Mouse (Mus musculus) myocyte (in vitro differentiated cells): ENCODE results near the gene Lgals4. TPM values are rescaled to one million over a fixed set of nuclear protein-coding genes. Genes with fewer than 3 reads are reported as not detected.
A peak's percentile ranks its signal among the peaks of the same experiment; 100 is the strongest.

Experiments
- H3K27me3 ChIP-seq: one replicate; pipeline ENCODE4 v1.6.1; 2011; ENCODE audit not compliant: control insufficient read depth, insufficient read depth, insufficient read length
- H3K36me3 ChIP-seq: one replicate; pipeline ENCODE4 v1.6.1; 2011; ENCODE audit not compliant: control insufficient read depth, insufficient read depth
- H3K4me2 ChIP-seq: one replicate; pipeline ENCODE4 v1.6.1; 2011; ENCODE audit warnings: low read depth, control low read depth
- H3K4me3 ChIP-seq: one replicate; pipeline ENCODE4 v1.5.1; 2011; ENCODE audit warnings: mild to moderate bottlenecking, control low read depth, moderate library complexity
- H3K79me2 ChIP-seq: one replicate; pipeline ENCODE4 v1.6.1; 2011; ENCODE audit not compliant: control insufficient read depth, insufficient read depth
- H3ac ChIP-seq: one replicate; pipeline ENCODE4 v1.6.1; 2011; ENCODE audit not compliant: control insufficient read depth, insufficient read length
- CEBPB ChIP-seq: IDR thresholded peaks from 2 replicates; pipeline ENCODE4 v1.6.1; 2011; ENCODE audit warnings: mild to moderate bottlenecking, moderate library complexity; ENCODE audit not compliant: poor library complexity, insufficient read depth, severe bottlenecking
- E2F4 ChIP-seq: IDR thresholded peaks from one replicate; pipeline ENCODE4 v1.6.1; 2011; ENCODE audit warnings: mild to moderate bottlenecking, control low read depth, moderate library complexity; ENCODE audit not compliant: insufficient read depth
- MAX ChIP-seq: IDR thresholded peaks from one replicate; pipeline ENCODE4 v1.6.1; 2011; ENCODE audit warnings: low read depth, mild to moderate bottlenecking, control low read depth
- MYOD1 ChIP-seq, 3 experiments: IDR thresholded peaks; one replicate each; pipeline ENCODE4 v1.6.1; 2011; ENCODE audit warnings: control low read depth in 2 of 3, low read depth in 2 of 3, mild to moderate bottlenecking in 2 of 3, moderate library complexity in 1 of 3; ENCODE audit not compliant: insufficient read length in 2 of 3, control insufficient read depth in 1 of 3
- MYOG ChIP-seq, 3 experiments: IDR thresholded peaks; one replicate each; pipeline ENCODE4 v1.6.1; 2011; ENCODE audit warnings: control low read depth in 2 of 3, low read depth in 2 of 3, mild to moderate bottlenecking in 2 of 3; ENCODE audit not compliant: insufficient read length in 2 of 3, control insufficient read depth in 1 of 3, insufficient read depth in 1 of 3
- POLR2A ChIP-seq: IDR thresholded peaks from one replicate; pipeline ENCODE4 v1.6.1; 2011; ENCODE audit warnings: low read depth, mild to moderate bottlenecking, control low read depth, moderate library complexity; ENCODE audit not compliant: insufficient read length
- POLR2AphosphoS2 ChIP-seq: IDR thresholded peaks from one replicate; pipeline ENCODE4 v1.6.1; 2011; ENCODE audit warnings: low read depth, control low read depth; ENCODE audit not compliant: insufficient read length
- REST ChIP-seq: IDR thresholded peaks from one replicate; pipeline ENCODE4 v1.6.1; 2011; ENCODE audit warnings: mild to moderate bottlenecking, control low read depth, moderate library complexity; ENCODE audit not compliant: insufficient read depth, insufficient read length
- SRF ChIP-seq: IDR thresholded peaks from one replicate; pipeline ENCODE4 v1.6.1; 2011; ENCODE audit warnings: low read depth; ENCODE audit not compliant: control insufficient read depth, insufficient read length
- TCF12 ChIP-seq: IDR thresholded peaks from one replicate; pipeline ENCODE4 v1.6.1; 2011; ENCODE audit warnings: mild to moderate bottlenecking, control low read depth; ENCODE audit not compliant: poor library complexity, insufficient read depth, severe bottlenecking
- TCF3 ChIP-seq: IDR thresholded peaks from one replicate; pipeline ENCODE4 v1.6.1; 2011; ENCODE audit warnings: low read depth, control low read depth; ENCODE audit not compliant: insufficient read length
- USF1 ChIP-seq: IDR thresholded peaks from one replicate; pipeline ENCODE4 v1.6.1; 2011; ENCODE audit warnings: low read depth, mild to moderate bottlenecking, control low read depth, moderate library complexity
- polyA plus RNA-seq: library from polyadenylated mRNA; unstranded; fragments of >200 nt; fragmentation: generic; extraction: Trizol; gene quantifications from one replicate; pipeline ENCODE4 v1.2.1, GENCODE M21; 2012; ENCODE audit warnings: missing spikeins

Gene Lgals4
- polyA plus RNA-seq, 1 experiment: 3.0 TPM

DNA sequence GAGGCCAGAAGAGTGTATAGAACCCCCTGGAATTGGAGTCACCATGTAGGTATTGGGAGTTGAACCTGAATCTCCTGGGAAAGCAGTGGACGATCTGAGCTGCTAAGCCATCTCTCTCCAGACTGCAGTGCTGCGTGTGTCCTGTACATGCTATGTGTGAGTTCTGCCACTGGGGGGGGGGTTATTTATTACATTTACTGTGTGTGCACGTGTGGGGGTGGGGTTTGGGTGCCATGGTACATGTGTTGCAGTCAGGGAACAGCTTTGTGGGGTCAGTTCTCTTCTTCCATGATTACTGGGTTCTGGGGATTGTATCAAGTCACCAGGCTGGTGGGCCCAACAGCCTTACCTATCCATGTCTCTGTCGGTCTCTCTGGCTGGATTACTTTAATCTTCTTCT lies 26.8 kb upstream of the Lgals4 start:
- no peak overlapping the region for H3K4me2 ChIP-seq
- peaks cover 2% of the 10 kb centered on the region for H3K36me3 ChIP-seq
- H3K4me3 ChIP-seq: no peak overlapping the region
- H3ac ChIP-seq: no peak overlapping the region
- H3K79me2 ChIP-seq: peaks cover 6% of the 10 kb centered on the region
- no peak for TF ChIP-seq POLR2AphosphoS2
- no peak for TF ChIP-seq SRF
- TF ChIP-seq MYOD1 (IDR thresholded peaks at IDR 0.05; ENCODE audit: control insufficient read depth in 1 of 3, insufficient read length in 2 of 3, low read depth in 2 of 3): no peak
- TF ChIP-seq REST: no peak
- TF ChIP-seq TCF3: no peak
- no peak for TF ChIP-seq E2F4
- no peak for TF ChIP-seq USF1
- TF ChIP-seq MYOG (IDR thresholded peaks at IDR 0.05; ENCODE audit: control insufficient read depth in 1 of 3, insufficient read depth in 1 of 3, insufficient read length in 2 of 3, low read depth in 2 of 3): no peak
- TF ChIP-seq POLR2A: no peak
- TF ChIP-seq CEBPB: no peak
- TF ChIP-seq TCF12: no peak
- no peaks in the 10 kb centered on the region for H3K27me3 ChIP-seq

GRCm38 (mm10) chr7:28807641-28808220 lies 25.9 kb upstream of the Lgals4 start:
- H3ac ChIP-seq: peak overlapping the region; percentile 95
- TF ChIP-seq USF1 (no peak), MYOG (IDR thresholded peaks at IDR 0.05; ENCODE audit: control insufficient read depth in 1 of 3, insufficient read depth in 1 of 3, insufficient read length in 2 of 3, low read depth in 2 of 3) (no peak), CEBPB (no peak), MAX (no peak), POLR2A (no peak), E2F4 (no peak), MYOD1 (IDR thresholded peaks at IDR 0.05; ENCODE audit: control insufficient read depth in 1 of 3, insufficient read length in 2 of 3, low read depth in 2 of 3) (no peak), TCF3 (no peak), TCF12 (no peak), POLR2AphosphoS2 (no peak), SRF (no peak), REST (no peak)
- peak overlapping the region; percentile 67 for H3K4me3 ChIP-seq
- peaks cover 14% of the 10 kb centered on the region for H3K79me2 ChIP-seq
- peaks cover 4% of the 10 kb centered on the region for H3K36me3 ChIP-seq
- peak overlapping the region; percentile 99 for H3K4me2 ChIP-seq
- H3K27me3 ChIP-seq: no peaks in the 10 kb centered on the region

- H3K27me3 ChIP-seq: no peaks in the 10 kb centered on the region
- peak within 1 kb of the TSS; percentile 95 for H3ac ChIP-seq
- peak within 1 kb of the TSS; percentile 99 for H3K4me2 ChIP-seq
- TF ChIP-seq POLR2AphosphoS2 (peak; percentile 56), MYOG (IDR thresholded peaks at IDR 0.05; ENCODE audit: control insufficient read depth in 1 of 3, insufficient read depth in 1 of 3, insufficient read length in 2 of 3, low read depth in 2 of 3) (peak; percentile 41 to 88 (median 51)), POLR2A (peak; percentile 64), USF1 (no peak), REST (no peak), MYOD1 (IDR thresholded peaks at IDR 0.05; ENCODE audit: control insufficient read depth in 1 of 3, insufficient read length in 2 of 3, low read depth in 2 of 3) (peak in 2 of 3 experiments; percentile 75 to 86)
- peaks cover 10% of the 10 kb centered on the region for H3K36me3 ChIP-seq
- H3K79me2 ChIP-seq: peaks cover 21% of the 10 kb centered on the region
- peak within 1 kb of the TSS; percentile 67 for H3K4me3 ChIP-seq
Measured at GRCm38 (mm10) chr7:28808221-28808941, 25.3 kb upstream of the Lgals4 start, which contains the start of gene Hnrnpl. Gene Hnrnpl, plus strand, starts transcription at chr7:28808541.

GRCm38 (mm10) chr7:28808957-28809393 lies 24.7 kb upstream of the Lgals4 start:
- peak; percentile 82 for TF ChIP-seq POLR2A
- TF ChIP-seq MYOG (IDR thresholded peaks at IDR 0.05; ENCODE audit: control insufficient read depth in 1 of 3, insufficient read depth in 1 of 3, insufficient read length in 2 of 3, low read depth in 2 of 3): peak in 1 of 3 experiments; percentile 76
- TF ChIP-seq REST: no peak
- TF ChIP-seq SRF: no peak
- TF ChIP-seq CEBPB: no peak
- peak; percentile 97 for TF ChIP-seq POLR2AphosphoS2
- peak in 2 of 3 experiments; percentile 52 to 85 for TF ChIP-seq MYOD1 (IDR thresholded peaks at IDR 0.05; ENCODE audit: control insufficient read depth in 1 of 3, insufficient read length in 2 of 3, low read depth in 2 of 3)
- TF ChIP-seq USF1: no peak

More at GRCm38 (mm10) chr7:28808957-28809393, 24.7 kb upstream of the Lgals4 start:
- H3K27me3 ChIP-seq: no peaks in the 10 kb centered on the region
- peaks cover 27% of the 10 kb centered on the region for H3K79me2 ChIP-seq
- peak overlapping the region; percentile 67 for H3K4me3 ChIP-seq
- peaks cover 15% of the 10 kb centered on the region for H3K36me3 ChIP-seq
- H3ac ChIP-seq: peak overlapping the region; percentile 95
- peak overlapping the region; percentile 98 for H3K4me2 ChIP-seq
